Mouse (Mus musculus): ENCODE measurements around the gene Sun1.

The Sun1 gene

DNA sequence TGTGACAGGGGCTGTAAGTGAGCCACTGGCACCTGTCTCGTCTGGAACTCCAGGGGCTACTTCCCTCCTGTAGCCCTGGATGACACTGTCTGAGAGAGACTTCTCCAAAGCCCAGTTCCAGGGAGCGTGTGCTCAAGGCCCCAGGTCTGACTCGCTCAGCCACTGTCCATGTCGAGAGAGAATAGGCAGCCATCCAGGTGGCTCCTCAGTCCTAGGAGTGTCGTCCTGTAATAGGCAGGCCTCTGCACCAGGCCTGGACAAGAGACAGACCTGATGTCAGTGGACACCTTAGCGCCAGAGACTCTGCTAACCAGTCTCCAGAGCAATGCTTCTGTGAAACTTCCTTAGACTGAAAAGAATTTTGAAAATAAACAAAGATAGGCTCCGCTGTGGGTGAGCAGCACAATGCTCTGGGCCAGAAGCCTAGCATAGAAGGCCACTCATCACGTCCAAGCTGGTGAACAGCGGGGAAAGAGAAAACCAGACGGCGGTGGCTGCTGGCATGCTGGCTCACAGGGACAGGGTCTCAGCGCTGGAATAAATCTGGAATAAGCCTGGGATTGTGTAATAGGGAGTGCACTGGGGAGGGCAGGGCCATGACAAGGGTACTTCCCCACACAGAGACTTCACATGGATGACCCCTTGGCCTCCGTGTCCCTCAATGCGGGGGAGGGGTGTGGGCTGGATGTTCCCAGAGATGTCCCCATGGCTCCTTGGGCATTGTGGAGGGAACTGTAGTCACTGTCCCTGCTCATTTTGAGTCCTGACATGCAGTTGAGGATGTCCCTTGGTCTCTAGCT is 85.9 kb downstream of the Sun1 start:
- DNase-seq (ENCODE audit: low spot score): no peak

DNA sequence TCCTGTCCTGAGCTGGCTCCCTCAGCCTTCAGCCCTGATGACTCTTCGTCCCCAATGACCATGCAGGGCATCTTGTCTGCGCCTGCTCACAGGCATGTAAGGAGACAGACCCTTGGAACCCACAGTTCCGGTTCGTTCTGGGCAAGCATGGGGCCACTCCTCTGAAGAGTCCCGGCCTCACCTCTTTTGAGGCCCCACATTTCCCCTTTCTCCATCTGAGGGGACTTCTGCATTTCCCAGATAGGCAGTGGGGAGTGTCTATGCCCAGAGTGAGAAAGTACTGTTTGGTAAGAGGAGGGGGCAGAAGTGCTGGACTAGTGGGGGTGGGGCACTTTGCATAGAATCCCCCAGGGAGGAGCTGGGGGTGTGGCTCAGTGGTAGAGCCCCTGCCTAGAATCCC is 86.7 kb downstream of the Sun1 start:
- DNase-seq (ENCODE audit: low spot score): no peak

DNA sequence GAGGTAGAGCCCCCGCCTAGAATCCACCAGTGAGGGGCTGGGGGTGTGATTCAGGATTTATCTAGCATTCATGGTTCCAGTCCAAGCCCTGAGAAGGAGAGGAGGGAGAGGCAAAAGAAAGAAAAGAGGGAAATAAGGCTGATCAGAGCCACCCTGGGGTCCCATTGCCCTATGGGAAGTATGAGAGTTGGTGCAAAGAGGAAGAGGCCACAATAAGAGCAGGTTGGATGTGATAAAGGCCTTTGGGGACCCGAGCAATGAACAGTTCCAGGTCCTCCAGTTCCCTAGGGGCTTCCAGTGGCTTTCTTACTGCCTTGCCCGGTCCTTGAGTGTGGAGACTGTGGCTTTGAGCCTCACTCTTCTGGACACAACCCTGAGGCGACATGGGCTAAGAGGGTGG is 87.3 kb downstream of the Sun1 start:
- DNase-seq (ENCODE audit: low spot score): no peak

DNA sequence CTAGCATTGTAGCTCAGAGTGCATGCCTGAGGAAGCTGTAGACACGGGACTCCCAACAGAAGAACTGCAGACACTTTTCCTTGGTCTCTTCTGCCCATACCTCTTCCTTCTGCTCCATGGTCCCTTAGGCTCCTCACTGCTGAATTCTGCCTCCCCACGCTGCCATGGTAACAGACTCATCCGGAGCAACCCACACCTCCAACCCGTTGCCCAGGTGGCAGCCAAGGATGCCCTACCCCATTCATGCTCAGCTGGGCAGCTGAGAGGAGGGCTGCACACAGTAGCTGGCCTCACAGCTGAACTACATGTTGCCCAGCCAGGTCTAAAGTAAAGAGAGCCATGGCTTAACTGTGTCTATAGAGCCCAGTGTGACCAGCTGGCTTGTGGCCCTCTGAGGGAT is 88.2 kb downstream of the Sun1 start:
- DNase-seq (ENCODE audit: low spot score): no peak

DNA sequence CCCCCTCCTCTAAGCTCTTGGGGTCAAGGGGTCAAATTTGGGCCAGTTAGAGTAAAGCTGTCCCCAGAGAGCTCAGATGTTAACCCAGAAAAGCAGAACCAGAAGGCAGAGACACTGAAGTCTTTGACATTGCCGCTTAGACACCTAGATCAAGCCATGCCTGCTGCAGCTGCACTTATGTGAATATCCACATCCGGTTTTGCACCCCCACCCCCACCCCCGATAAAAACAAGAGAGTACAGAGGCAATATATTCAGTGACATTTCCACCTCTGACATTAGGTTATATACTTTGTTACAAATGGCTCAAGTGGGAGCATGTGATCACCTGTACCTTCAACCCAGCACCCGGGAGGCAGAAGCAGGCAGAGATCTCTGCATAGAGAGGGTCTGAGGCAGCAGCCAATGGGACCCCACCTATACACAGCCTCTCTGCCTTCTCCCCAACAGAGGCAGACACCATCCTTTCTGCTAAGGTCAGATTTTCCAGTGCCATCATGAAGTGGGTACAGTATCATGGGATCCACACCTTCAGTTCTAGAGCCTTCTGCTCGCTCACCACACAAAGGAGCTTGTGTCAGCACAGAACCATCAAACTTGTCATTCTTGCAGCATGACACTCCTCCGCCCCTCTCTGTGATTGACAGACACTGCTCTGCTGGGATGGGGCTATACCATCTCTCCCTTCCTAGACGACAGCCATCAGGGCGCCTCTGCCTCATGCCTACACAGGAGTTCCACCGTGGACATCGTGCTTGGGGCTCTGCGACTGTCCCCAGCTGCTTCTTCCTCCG is 90.2 kb downstream of the Sun1 start:
- no peak for DNase-seq (ENCODE audit: low spot score)

DNA sequence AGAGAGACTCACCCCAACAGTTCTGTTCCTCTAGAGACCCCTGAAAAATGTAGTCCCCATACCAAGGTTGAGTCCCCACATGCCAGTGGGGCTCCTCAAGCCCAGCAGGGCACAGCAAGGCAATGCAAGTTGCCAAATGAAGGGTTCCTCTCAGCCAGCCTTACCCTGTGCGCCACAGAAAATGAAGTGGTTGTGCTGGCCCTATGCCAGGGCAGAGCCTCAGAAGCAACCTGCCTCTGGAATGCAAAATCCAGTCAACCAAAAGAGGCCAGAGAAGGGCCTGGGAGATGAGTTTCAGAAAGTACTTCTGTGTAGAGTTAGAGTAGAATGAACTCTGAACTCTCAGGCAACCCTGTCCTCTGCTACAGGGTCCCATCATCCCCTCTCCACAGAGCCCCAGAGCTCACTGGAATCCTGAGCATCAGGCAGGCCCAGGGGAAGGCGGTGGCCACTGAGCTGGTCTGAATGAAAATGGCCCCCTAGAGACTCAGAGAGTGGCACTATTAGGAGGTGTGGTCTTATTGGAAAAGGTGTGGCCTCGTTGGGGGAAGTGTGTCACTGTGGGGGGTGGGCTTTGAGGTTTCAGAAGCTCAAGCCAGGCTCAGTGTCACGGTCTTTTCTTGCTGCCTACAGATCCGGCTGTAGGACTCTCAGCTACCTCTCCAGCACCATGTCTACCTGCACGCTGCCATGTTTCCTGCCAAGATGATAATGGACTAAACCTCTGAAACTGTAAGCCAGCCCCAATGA is 91.5 kb downstream of the Sun1 start:
- no peak for DNase-seq (ENCODE audit: low spot score)

DNA sequence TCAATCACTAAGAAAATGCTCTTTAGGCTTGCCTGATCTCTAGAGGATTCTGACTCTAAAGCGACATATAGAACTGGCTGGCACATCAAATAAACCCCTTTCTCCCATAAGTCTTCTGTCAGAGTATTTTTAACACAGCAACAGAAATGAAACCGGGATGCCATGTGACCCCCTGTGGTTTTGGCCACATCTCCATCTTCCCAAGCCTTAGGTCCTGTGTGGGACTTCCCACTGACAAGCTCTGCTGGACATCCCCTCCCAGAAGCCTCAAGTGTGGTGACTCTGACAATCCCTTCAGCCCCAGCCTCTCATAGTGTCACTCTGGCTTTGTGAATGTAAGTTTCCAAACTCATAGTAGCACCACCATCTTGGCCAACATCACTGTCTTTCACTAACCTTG is 93.7 kb downstream of the Sun1 start:
- DNase-seq (ENCODE audit: low spot score): no peak

DNA sequence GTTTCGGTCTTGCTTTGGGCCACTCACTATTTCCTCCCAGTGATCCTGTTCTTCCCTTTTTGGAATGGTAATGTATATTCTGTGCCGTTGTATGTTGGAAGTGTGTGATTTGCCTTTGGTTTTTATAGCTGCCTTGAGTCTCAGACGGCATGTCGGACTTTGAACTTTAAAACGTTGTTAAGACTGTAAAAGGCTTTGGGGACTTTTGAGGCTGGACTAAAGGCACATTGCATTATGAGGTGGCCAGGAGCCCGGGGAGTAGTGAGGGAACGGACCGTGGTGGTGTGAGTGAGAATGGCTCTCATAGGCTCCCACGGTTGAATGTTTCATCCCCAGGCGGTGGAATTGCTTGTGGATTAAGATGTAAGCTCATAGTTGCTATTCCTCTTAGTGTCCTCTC is 96.7 kb downstream of the Sun1 start:
- DNase-seq (ENCODE audit: low spot score): no peak

DNA sequence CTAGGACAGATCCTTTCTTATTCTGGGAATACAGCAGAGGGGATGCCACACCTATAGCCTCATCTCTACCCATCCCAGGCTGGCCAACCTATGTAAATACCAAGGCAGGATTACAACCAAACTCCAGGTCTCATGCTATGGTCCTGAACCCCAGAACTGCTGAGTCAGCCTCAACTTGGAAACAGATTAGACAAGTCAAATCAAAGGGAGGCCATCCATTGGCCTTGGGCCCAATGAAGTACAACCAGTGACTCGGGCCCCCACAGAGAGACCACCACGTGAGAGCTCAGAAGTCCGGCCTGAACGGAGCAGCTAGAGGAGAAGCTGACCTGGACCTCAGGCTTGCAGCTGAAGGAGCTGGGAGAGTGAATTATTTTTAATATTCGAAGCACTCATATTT is 97.3 kb downstream of the Sun1 start:
- no peak for DNase-seq (ENCODE audit: low spot score)
